Mouse (Mus musculus) liver, embryonic 13.5 days (tissue): ENCODE results near the gene Rps27rt. TPM values are rescaled to one million over a fixed set of nuclear protein-coding genes. Genes with fewer than 3 reads are reported as not detected.

Source experiments
- ATAC-seq: fragments of 200-750 bp; cut with Nextera tagmentation; 2 replicates; pipeline ENCODE4 v1.8.0; 2017; ENCODE audit warnings: low read depth, mild to moderate bottlenecking, moderate number of reproducible peaks, moderate library complexity
- DNase-seq: peaks from one replicate; pipeline ENCODE4 v3.0.0; 2022
- H3K27ac ChIP-seq: fragments of 300-500 bp; sonication (generic); 2 replicates; pipeline ENCODE4 v1.5.1; 2015; ENCODE audit warnings: moderate library complexity, mild to moderate bottlenecking, inconsistent platforms
- H3K27me3 ChIP-seq: fragments of 300-500 bp; sonication (generic); 2 replicates; pipeline ENCODE4 v1.6.1; 2015; ENCODE audit warnings: mild to moderate bottlenecking, inconsistent platforms
- H3K36me3 ChIP-seq: fragments of 300-500 bp; sonication (generic); 2 replicates; pipeline ENCODE4 v1.6.1; 2015; ENCODE audit warnings: mild to moderate bottlenecking, inconsistent platforms
- H3K4me1 ChIP-seq: fragments of 300-500 bp; sonication (generic); replicated peaks from 2 replicates; pipeline ENCODE4 v1.6.1; 2015; ENCODE audit warnings: inconsistent platforms
- H3K4me2 ChIP-seq: fragments of 300-500 bp; sonication (generic); 2 replicates; pipeline ENCODE4 v1.6.1; 2015; ENCODE audit warnings: inconsistent platforms, mild to moderate bottlenecking, moderate library complexity
- H3K4me3 ChIP-seq: fragments of 300-500 bp; sonication (generic); replicated peaks from 2 replicates; pipeline ENCODE4 v1.5.1; 2015; ENCODE audit warnings: mild to moderate bottlenecking, inconsistent platforms
- H3K9ac ChIP-seq: fragments of 300-500 bp; sonication (generic); 2 replicates; pipeline ENCODE4 v1.6.1; 2015; ENCODE audit warnings: mild to moderate bottlenecking, inconsistent platforms
- H3K9me3 ChIP-seq: fragments of 300-500 bp; sonication (generic); replicated peaks from 2 replicates; pipeline ENCODE4 v1.6.1; 2016; ENCODE audit warnings: inconsistent platforms
- WGBS: fragments of 180-500 bp; shearing (Covaris S2); methylation state at CpG from one replicate; pipeline ENCODE4 v1.1.7; 2015; ENCODE audit not compliant: insufficient replicate concordance; 5-methylcytosine and 5-hydroxymethylcytosine counted together
- polyA plus RNA-seq: library from polyadenylated mRNA; unstranded; fragments of >200 nt; fragmentation: Nextera tagmentation; extraction: Ambion mirVana; gene quantifications from 2 replicates; pipeline ENCODE4 v1.2.1, GENCODE M21; 2015

The Rps27rt gene
- polyA plus RNA-seq, 1 experiment from 2014 or later: 242 TPM

DNA sequence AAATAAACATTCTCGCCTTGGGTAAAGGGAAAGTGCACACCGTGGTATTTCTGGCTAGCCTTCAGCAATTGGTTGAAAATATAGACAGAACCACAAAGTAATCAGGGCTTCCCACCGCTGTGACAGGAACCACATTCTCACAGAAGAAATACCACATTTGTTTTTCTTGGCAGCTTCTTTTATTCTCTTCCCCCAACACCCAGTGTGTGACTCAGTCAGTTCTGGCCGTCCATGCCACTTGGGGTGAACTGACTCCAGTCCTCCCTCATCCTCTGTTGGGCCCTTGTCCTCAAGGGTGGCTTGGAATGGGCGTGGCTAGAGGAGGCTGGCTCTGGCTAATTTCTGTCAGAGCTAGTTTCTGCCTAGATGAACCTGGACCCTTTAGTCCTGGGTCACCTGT, 34.1 kb downstream of the Rps27rt start:
- ATAC-seq (no peak), DNase-seq (no peak)
- WGBS: 24% methylated on average over 5 of the region's 5 CpGs
- no peaks in the 10 kb centered on the region; the same call in 1 of the 2 replicates for H3K36me3 ChIP-seq
- H3K27me3 ChIP-seq: no peaks in the 10 kb centered on the region
- H3K9ac ChIP-seq: no peak overlapping the region
- H3K9me3 ChIP-seq: no peaks in the 10 kb centered on the region
- no peaks in the 10 kb centered on the region for H3K4me1 ChIP-seq
- H3K27ac ChIP-seq: no peak overlapping the region
- no peak overlapping the region for H3K4me2 ChIP-seq
- H3K4me3 ChIP-seq: no peak overlapping the region

DNA sequence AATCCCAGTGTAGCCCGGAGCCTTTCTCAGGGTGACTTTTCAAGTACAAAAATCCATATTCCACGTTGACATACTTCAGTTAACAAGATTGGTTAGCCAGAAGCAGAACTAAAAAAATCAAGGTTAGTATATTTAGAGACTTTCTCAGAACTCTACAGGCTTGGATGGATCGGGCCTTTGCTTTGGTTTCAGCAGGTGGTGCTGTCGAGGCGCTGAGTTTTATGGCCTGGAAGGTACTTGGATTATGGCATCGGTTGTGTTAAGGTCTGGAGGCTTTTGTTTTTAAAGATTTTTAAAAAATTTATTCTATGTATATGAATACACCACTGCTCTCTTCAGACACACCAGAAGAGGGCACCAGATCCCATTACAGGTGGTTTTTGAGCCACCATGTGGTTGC, 37.0 kb downstream of the Rps27rt start:
- ATAC-seq: no peak
- H3K27ac ChIP-seq: no peak overlapping the region
- WGBS: 70% methylated on average over 6 of the region's 6 CpGs
- no peak for DNase-seq
- 0 out of 2 replicates have a peak, but pooled peaks cover 2% of the 10 kb centered on the region for H3K9me3 ChIP-seq
- no peaks in the 10 kb centered on the region for H3K36me3 ChIP-seq
- H3K9ac ChIP-seq: no peak overlapping the region
- H3K4me3 ChIP-seq: no peak overlapping the region
- no peaks in the 10 kb centered on the region for H3K27me3 ChIP-seq
- no peaks in the 10 kb centered on the region for H3K4me1 ChIP-seq
- H3K4me2 ChIP-seq: no peak overlapping the region

DNA sequence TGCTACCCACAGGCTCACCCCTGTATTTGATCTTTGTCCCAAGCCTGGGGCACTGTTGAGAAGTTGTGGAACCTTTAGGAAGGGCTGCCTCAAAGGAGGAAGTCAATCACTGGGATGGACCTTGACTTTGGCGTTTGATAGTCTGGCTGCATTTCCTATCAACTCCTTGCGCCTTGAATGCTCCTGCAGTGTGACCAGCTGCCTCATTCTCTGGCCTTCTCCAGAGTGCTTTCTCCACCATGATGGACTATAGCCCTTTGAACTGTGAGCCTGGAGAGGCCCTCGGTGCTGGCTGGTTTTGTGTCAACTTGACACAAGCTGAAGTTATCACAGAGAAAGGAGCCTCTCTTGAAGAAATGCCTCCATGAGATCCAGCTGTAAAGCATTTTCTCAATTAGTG, 37.9 kb downstream of the Rps27rt start:
- ATAC-seq (no peak), DNase-seq (no peak)
- Histone ChIP-seq H3K4me1 (no peaks in the 10 kb centered on the region), H3K9me3 (0 out of 2 replicates have a peak, but pooled peaks cover 2% of the 10 kb centered on the region), H3K27me3 (no peaks in the 10 kb centered on the region), H3K4me2 (no peak overlapping the region), H3K9ac (no peak overlapping the region), H3K36me3 (no peaks in the 10 kb centered on the region), H3K4me3 (no peak overlapping the region), H3K27ac (no peak overlapping the region)
- 46% methylated on average over 3 of the region's 3 CpGs for WGBS

DNA sequence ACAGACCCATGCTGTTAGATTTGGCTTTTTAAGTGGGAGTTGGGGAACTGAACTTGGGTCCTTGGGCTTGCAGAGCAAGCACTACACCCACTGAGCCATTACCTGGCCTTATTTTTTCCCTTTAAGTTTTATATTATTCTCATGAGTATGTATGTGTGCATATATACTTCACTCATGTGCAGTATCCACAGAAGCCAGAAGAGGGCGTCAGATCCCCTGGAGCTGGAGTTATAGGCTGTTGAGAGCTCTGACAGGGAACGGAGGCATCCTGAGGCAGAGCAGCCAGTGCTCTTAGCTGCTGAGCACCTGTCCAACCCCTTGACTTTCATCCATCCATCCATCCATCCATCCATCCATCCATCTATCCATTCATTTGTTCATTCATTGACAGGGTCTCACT, 45.9 kb downstream of the Rps27rt start:
- H3K9me3 ChIP-seq: no peaks in the 10 kb centered on the region
- peaks cover 25% of the 10 kb centered on the region for H3K4me1 ChIP-seq
- H3K9ac ChIP-seq: no peak overlapping the region
- H3K27ac ChIP-seq: no peak overlapping the region
- no peak overlapping the region for H3K4me3 ChIP-seq
- WGBS: 53% methylated on average over 2 of the region's 2 CpGs
- DNase-seq: no peak
- no peak for ATAC-seq
- H3K4me2 ChIP-seq: no peak overlapping the region
- H3K36me3 ChIP-seq: no peaks in the 10 kb centered on the region
- no peaks in the 10 kb centered on the region for H3K27me3 ChIP-seq

DNA sequence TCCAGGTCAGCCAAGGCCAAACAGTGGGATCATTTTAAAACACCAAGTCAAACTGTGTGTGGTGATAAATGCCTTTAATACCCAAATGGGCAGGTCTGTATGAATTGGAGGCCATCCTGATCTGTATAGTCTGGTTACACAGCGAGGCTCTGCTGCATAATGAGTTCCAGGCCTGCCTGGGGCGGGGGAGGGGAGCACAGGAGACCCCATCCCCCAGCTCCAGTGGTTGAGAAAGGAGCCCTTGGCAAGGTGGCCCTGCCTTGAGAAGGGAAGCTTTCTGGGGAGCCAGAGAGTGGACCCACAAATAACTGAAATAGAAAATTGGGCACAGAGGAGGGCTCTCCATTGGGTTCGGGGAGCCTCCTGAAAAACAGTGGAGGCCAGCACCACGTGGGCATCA, 47.2 kb downstream of the Rps27rt start:
- Histone ChIP-seq H3K36me3 (no peaks in the 10 kb centered on the region), H3K4me3 (no peak overlapping the region), H3K9me3 (no peaks in the 10 kb centered on the region), H3K4me2 (no peak overlapping the region), H3K9ac (no peak overlapping the region), H3K4me1 (peaks cover 28% of the 10 kb centered on the region), H3K27ac (no peak overlapping the region), H3K27me3 (no peaks in the 10 kb centered on the region)
- 68% methylated on average over 4 of the region's 4 CpGs for WGBS
- ATAC-seq (no peak), DNase-seq (no peak)

DNA sequence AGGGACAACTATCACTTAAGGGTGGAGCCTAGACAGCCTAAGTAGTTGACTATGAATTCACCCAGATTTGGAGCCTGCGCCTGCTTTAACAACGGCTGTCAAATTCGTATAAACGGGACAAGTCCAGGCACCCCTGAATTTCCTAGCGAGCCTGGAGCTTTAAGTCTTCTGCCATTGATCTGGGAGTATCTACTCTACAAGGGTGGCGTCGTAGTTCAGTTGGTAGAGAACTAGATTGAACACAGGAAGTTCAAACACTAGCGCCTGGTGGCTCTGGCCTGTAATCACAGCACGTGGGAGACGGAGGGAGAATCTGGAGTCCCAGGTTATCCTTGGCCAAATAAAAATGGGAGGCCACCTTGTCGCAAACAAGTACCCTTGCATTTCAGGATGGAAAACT, 48.3 kb downstream of the Rps27rt start:
- Histone ChIP-seq H3K27ac (no peak overlapping the region), H3K9me3 (no peaks in the 10 kb centered on the region), H3K36me3 (no peaks in the 10 kb centered on the region), H3K27me3 (no peaks in the 10 kb centered on the region), H3K4me1 (peaks cover 28% of the 10 kb centered on the region), H3K9ac (0 out of 2 replicates have a peak overlapping the region, but pooled peaks have one; percentile 76), H3K4me3 (peak overlapping the region; percentile 75), H3K4me2 (peak overlapping the region; percentile 93)
- ATAC-seq (no peak), DNase-seq (no peak)
- WGBS: 51% methylated on average over 11 of the region's 11 CpGs

DNA sequence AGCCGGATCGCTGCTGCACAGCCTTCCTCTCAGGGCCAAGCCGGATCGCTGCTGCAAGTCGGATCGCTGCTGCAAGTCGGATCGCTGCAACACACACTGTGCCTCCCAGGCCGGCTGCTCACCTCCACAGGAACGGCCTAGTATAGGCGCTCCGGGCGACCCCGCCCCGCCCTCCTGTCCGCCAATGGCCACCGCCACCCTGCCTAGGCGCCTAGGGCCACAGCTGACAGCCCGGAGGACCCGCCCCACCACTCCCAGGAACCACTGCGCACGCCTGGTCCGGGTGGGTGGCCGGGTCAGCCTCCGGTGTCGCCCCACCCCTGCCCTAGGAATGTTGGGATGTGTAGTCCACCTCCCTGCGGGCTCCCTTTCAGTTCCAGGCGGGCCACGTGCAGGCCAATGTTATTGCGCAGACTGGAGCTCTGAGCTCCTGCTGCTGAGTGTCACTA, 48.8 kb downstream of the Rps27rt start, which contains the start of gene Gpd1l:
Gene Gpd1l, minus strand, starts transcription at position 265 of the 449 bp plus-strand sequence.
- ATAC-seq (peak; percentile 98), DNase-seq (peak; percentile 94)
- peak within 1 kb of the TSS; percentile 76 for H3K9ac ChIP-seq
- H3K9me3 ChIP-seq: no peaks in the 10 kb centered on the region
- peak within 1 kb of the TSS; percentile 72 for H3K27ac ChIP-seq
- H3K36me3 ChIP-seq: no peaks in the 10 kb centered on the region
- H3K27me3 ChIP-seq: no peaks in the 10 kb centered on the region
- peak within 1 kb of the TSS; percentile 93 for H3K4me2 ChIP-seq
- H3K4me1 ChIP-seq: peaks cover 28% of the 10 kb centered on the region
- H3K4me3 ChIP-seq: peak within 1 kb of the TSS; percentile 75
- under 1% methylated on average over 30 of the region's 30 CpGs for WGBS

DNA sequence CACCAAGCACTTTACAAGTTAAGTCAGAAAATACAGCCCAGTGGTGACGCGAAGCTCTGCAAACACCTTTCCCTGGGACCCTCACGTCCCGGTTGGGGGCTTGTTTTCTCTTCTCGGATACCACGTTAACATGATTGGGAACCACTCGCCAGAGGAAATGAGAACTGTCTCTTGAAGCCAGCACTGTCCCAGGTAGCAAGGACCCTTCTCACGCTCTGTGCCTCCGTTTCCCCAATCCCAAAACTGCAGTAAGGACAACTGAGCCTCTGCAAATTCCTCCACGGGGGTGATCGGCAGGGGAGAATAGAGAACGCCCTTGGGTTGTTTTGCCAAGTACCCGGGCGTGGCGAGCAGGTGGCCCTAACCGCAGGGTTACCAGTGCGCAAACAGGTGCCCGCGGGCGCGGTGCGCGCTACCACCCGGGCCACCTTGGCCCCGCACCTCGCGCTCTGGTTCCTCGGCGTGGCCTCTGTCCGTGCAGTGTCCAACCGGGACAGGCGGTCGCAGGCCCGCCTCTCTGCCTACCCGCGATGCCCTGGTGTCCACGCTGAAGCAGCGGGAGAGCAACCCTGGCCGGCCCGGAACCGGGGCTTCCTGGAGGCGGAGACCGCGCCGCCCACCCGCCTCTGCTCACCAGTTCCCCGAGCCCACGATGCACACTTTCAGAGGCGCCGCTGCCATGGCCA, 49.4 kb downstream of the Rps27rt start:
- ATAC-seq: no peak
- no peaks in the 10 kb centered on the region for H3K36me3 ChIP-seq
- no peaks in the 10 kb centered on the region for H3K27me3 ChIP-seq
- peak overlapping the region; percentile 93 for H3K4me2 ChIP-seq
- peak overlapping the region; percentile 72 for H3K27ac ChIP-seq
- H3K9ac ChIP-seq: peak overlapping the region; percentile 76
- no peak for DNase-seq
- peak overlapping the region; percentile 75 for H3K4me3 ChIP-seq
- WGBS: under 1% methylated on average over 50 of the region's 50 CpGs
- H3K9me3 ChIP-seq: no peaks in the 10 kb centered on the region
- peaks cover 28% of the 10 kb centered on the region for H3K4me1 ChIP-seq

DNA sequence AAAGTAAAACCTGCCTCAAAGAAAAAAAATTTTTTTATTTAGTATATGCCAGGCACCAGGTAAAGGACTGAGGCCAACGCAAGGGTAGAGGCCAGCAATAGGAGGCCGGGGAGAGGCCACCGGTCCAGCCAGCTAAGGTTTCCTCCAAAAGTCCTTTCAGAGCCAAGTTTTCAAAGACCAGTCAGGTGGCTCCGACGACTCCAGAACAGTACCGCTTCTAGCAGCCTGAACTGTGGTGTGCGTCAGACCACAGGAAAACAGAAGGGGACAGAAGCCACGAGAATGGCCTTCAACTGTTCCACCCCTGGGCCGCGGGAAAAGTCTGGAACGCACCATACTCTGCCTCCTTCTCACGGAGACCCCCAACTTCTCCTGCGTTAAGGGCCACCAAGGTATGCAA, 49.9 kb downstream of the Rps27rt start:
- H3K9me3 ChIP-seq: no peaks in the 10 kb centered on the region
- ATAC-seq: no peak
- 14% methylated on average over 13 of the region's 13 CpGs for WGBS
- H3K4me3 ChIP-seq: peak overlapping the region; percentile 75
- no peak overlapping the region for H3K27ac ChIP-seq
- H3K4me1 ChIP-seq: peaks cover 28% of the 10 kb centered on the region
- no peak for DNase-seq
- H3K9ac ChIP-seq: peak overlapping the region; percentile 76
- no peaks in the 10 kb centered on the region for H3K36me3 ChIP-seq
- H3K27me3 ChIP-seq: no peaks in the 10 kb centered on the region
- H3K4me2 ChIP-seq: peak overlapping the region; percentile 93

Other genes starting within 250 kb of the Rps27rt start
- gene Cmtm7, start 200.9 kb downstream of the Rps27rt start, polyA plus RNA-seq: 52.4 and 59.5 TPM in 2 replicates
- gene Cmtm8, start 138.6 kb downstream of the Rps27rt start, polyA plus RNA-seq: 21.0 and 23.2 TPM in 2 replicates
- 7.2 and 8.5 TPM in 2 replicates for gene Gpd1l, start 48.8 kb downstream of the Rps27rt start, polyA plus RNA-seq
- gene Osbpl10, start 4.2 kb downstream of the Rps27rt start, polyA plus RNA-seq: 0.23 and 0.32 TPM in 2 replicates